Mouse (Mus musculus) megakaryocyte, embryonic 14.5 days (primary cell): Measurements from ENCODE around the gene Vdac1. TPM values are rescaled to one million over a fixed set of nuclear protein-coding genes. Genes with fewer than 3 reads are reported as not detected.

Experiments used
- H3K27me3 ChIP-seq: replicated peaks from 2 replicates; pipeline ENCODE3; 2012; ENCODE audit warnings: inconsistent platforms
- H3K36me3 ChIP-seq: replicated peaks from 2 replicates; pipeline ENCODE3; 2012; ENCODE audit warnings: low read length, inconsistent platforms, mixed read lengths
- H3K4me1 ChIP-seq: 2 replicates; pipeline ENCODE4 v1.6.1; 2012; ENCODE audit warnings: inconsistent platforms
- H3K4me3 ChIP-seq: replicated peaks from 2 replicates; pipeline ENCODE3; 2012; ENCODE audit warnings: moderate library complexity, mild to moderate bottlenecking, inconsistent platforms
- H3K9me3 ChIP-seq: 2 replicates; pipeline ENCODE4 v1.6.1; 2012; ENCODE audit warnings: inconsistent platforms
- FLI1 ChIP-seq: IDR thresholded peaks from 2 replicates; pipeline ENCODE4 v1.6.1; 2012; ENCODE audit warnings: low read length, inconsistent platforms, mixed read lengths
- GATA1 ChIP-seq: IDR thresholded peaks from 3 replicates; pipeline ENCODE4 v1.6.1; 2012; ENCODE audit warnings: mixed read lengths, low read length, inconsistent platforms, borderline replicate concordance
- polyA plus RNA-seq: library from polyadenylated mRNA; stranded (reverse); fragments of >175 nt; gene quantifications from 2 replicates; pipeline ENCODE4 v1.2.3, GENCODE M21; 2012; ENCODE audit warnings: low replicate concordance; ENCODE audit not compliant: insufficient read depth

Vdac1 gene
- 11.2 and 27.3 TPM in 2 replicates for polyA plus RNA-seq

DNA sequence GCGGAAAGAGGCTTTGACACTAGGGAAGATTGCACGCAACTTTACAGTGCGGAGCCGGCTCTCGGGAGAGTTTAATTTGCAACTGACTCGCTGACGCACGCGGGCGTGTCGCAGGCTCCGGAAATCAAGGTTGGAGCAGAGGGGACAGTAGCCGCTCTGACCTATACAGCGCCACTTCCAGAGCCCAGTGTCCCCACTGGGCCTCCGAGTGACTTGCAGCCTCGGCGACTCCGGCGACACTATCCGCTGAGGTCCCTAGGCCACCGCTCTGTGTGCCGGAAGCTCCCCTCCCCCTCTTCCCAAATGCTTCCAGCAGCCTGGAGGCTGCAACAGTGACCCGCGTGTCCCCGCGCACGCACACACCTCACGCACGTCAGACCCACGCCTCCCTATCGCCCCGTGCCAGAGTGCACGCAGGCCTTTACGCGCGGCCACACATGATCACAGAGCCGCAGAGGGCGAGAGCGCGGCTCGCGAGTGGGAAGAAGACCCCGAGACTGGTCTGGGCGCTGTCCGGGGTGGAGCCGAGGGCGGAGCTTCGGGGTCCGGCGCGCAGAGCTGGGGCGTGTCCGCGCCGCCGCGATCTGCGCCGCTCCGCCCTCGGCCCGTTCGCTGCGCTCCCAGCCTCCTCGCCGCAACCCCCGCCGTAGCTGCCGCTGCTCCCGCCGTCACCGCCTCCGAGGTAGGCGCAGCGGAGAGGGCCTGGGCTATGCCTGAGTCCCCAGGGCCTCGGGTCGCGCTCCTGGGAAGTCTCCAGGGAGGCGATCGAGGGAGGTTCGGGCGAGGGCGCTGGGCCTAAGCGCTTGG is at the start of gene Vdac1:
TSS of gene Vdac1 (plus strand) at position 390 of the 807 bp plus-strand sequence.
- TF ChIP-seq GATA1 (no peak), FLI1 (no peak)
- H3K9me3 ChIP-seq = no peaks in the 10 kb centered on the region
- H3K36me3 ChIP-seq = peaks cover 21% of the 10 kb centered on the region
- peaks cover 62% of the 10 kb centered on the region for H3K4me1 ChIP-seq
- H3K27me3 ChIP-seq = no peaks in the 10 kb centered on the region
- peak within 1 kb of the TSS; percentile 99 for H3K4me3 ChIP-seq

DNA sequence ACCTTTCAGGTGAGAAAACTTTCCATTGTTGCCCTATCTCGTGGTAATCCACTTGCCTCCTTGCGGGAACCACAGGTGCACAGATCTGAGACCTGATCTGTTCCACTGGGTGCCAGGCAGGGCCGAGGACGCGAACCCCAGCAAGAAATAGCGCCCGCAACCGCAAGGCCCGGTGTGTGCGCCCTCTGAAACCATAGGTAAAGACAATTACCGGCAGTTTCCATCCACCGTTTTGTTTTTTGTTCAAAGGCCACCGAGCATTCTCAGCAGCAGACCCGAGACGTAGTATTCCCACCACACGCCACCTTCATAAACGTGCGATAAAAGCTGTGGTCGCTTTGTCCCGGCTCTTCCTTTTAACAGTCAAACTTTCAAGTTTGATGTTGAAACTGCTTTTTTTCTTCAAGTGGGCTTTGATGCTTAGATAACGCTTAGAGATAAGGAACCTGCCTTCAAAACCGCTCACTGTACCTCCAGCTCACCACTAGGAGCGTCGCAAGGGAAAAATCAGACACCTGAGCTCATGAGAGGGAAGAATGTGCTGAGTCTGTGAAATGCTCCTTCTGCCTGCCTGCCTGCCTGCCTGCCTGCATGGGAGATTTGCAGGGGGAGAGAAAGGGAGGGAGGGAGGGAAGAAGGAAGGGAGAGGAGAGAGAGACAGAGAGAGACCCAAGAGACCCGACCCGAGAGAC is 46.4 kb upstream of the Vdac1 start:
- peak overlapping the region; percentile 10 for H3K4me3 ChIP-seq
- H3K36me3 ChIP-seq = no peaks in the 10 kb centered on the region
- H3K27me3 ChIP-seq = peaks cover 75% of the 10 kb centered on the region
- H3K9me3 ChIP-seq = no peaks in the 10 kb centered on the region
- peaks cover 28% of the 10 kb centered on the region for H3K4me1 ChIP-seq
- TF ChIP-seq FLI1 (no peak), GATA1 (no peak)

DNA sequence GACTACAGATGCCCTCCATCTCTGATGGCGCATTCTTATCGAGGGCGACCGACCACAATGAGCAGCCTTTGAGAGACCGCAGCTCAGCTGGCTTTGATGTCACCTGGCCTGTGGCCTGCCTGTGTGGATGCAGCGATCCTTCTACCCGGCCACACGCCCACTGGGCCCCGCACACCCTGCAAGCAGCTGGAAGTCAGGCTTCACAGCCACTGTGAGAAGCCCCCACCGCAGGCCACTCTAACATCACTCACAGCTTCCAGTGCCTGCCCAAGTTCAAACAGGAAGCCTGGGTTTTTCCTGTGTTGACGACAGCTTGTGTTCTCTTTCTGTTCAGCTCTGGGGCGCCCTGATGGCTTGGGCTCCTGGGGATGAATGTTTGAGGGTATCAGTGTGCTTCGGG is 42.2 kb upstream of the Vdac1 start:
- Histone ChIP-seq H3K4me3 (peak overlapping the region; percentile 87), H3K4me1 (peaks cover 37% of the 10 kb centered on the region), H3K27me3 (peaks cover 73% of the 10 kb centered on the region), H3K9me3 (no peaks in the 10 kb centered on the region), H3K36me3 (no peaks in the 10 kb centered on the region)
- TF ChIP-seq FLI1 (no peak), GATA1 (no peak)

DNA sequence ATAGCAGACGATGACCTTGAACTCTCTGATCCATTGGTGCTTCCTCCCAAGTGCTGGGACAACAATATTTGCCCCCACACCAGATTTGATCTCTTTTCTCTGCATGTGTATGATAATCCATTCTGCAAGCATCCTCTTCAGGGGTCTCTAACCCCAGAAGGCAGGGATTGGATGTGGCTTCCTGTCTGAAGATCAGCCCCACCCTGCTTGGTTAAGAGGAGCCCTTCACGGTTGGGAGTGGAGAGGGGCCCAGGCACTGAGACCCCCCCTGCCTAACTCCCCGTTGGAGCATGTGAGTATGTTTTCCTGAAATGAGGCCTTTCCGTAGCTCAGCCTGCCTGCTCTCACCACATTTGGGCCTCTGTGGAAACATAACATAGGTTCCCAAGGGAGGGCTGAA is 41.0 kb upstream of the Vdac1 start:
- Histone ChIP-seq H3K36me3 (no peaks in the 10 kb centered on the region), H3K27me3 (peaks cover 74% of the 10 kb centered on the region), H3K4me3 (no peak overlapping the region), H3K4me1 (peaks cover 29% of the 10 kb centered on the region), H3K9me3 (no peaks in the 10 kb centered on the region)
- TF ChIP-seq FLI1 (no peak), GATA1 (no peak)

DNA sequence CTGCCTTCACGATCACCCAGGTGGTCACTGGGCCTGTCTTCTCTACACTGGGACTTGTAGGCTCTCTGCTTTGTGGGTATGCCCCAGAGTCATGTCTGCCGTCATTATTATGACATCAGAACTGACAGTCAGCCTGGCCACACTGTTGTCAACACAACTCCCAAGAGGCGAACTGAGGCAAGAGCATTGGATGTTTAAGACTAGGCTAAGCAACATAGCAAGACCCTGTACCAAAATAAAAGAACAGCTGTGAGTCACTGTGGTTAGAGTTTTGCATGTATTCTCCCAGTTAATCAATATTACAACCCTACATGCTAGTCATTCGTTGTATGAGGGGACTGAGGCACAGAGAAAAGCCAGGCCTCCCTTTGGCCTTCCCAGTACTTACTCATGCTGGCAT is 40.1 kb upstream of the Vdac1 start:
- Histone ChIP-seq H3K4me1 (peaks cover 22% of the 10 kb centered on the region), H3K4me3 (no peak overlapping the region), H3K36me3 (no peaks in the 10 kb centered on the region), H3K9me3 (no peaks in the 10 kb centered on the region), H3K27me3 (peaks cover 74% of the 10 kb centered on the region)
- no peak for TF ChIP-seq GATA1

DNA sequence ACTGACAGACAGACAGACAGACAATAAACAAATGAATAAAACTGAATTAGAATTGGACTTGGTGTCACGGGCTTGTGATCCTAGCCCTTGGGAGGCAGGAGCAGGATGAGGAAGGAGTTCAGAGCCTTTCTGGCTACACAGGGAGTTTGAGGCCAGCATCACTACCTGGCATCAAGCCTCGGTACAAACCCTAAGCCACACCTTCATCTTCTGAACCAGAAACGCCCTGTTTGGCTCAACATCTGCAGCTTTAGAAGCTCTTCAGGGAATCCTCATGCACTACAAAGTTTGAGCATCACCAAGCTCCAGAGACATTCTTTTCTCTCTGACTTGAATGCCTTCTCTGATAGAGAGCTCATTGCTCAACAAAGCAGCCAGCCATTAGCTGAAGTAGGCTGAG is 39.1 kb upstream of the Vdac1 start:
- Histone ChIP-seq H3K36me3 (no peaks in the 10 kb centered on the region), H3K4me3 (no peak overlapping the region), H3K9me3 (no peaks in the 10 kb centered on the region), H3K27me3 (peaks cover 69% of the 10 kb centered on the region), H3K4me1 (peaks cover 22% of the 10 kb centered on the region)
- TF ChIP-seq FLI1 (no peak), GATA1 (no peak)

DNA sequence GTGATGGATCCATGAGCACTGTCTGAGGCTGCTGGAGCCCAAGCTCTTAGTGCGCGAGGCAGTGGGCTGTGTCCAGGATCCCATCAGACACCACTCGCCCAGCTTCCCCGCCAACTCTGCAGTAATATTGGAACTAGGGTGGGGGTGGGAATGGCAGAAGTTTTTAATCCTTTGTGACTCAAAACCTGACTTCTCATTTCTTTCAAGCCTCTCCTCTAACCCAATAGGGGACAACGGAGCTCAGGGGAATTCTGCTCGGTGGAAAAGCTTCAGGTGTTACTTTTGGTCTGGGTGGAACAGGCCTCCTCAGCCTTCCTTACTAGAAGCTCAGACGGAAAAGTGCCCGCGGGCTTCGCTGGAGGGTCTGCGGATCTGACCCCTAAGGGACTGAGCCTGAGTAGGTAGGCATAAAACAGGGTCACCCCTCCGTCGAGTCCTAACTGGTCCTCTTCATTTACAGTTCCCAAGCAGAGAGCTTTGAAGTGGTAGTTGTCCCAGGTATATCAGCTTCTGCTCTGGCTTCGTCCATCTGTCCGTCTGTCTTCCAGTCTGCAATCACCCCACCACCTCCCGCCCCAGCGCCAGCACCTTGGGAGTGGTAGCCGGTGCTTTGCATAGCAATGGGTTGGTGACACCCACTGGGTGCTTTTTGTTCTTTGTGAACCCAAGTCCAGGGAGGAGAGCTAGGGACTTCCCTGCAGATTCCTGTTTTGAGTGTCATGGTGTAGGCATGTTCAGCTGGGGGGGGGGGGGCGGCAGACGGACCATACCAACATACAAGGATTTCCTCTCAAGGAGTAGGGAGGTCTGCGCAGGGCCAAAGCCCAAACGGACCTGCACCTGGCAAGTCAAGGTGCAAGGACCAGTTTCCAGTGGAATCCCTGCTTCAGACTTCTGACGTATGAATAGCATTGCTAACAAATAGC is 36.0 kb upstream of the Vdac1 start:
- Histone ChIP-seq H3K4me1 (peaks cover 4% of the 10 kb centered on the region; the same call in 1 of the 2 replicates), H3K27me3 (peaks cover 62% of the 10 kb centered on the region), H3K4me3 (no peak overlapping the region), H3K9me3 (no peaks in the 10 kb centered on the region), H3K36me3 (no peaks in the 10 kb centered on the region)
- TF ChIP-seq FLI1 = no peak

DNA sequence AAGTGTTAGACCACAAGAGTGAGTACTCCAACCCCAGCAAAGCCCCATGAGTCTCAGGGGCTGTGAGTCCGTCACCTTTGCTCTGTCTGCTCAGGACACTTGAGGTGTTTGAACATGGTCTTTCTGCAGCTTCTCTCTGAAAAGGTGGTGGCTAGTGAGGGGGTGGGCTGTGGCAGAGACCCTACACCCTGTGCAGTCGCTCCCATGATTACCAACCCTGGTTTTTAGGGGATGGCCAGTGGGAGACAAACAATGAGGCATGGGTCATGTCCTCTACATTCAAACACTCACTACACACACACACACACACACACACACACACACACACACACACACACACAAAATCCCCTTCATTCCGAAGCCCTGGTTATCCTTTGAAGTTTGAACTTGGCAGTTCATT is 33.3 kb upstream of the Vdac1 start:
- peaks cover 48% of the 10 kb centered on the region for H3K27me3 ChIP-seq
- H3K4me3 ChIP-seq = no peak overlapping the region
- no peaks in the 10 kb centered on the region for H3K36me3 ChIP-seq
- no peaks in the 10 kb centered on the region for H3K4me1 ChIP-seq
- TF ChIP-seq FLI1 (no peak), GATA1 (no peak)
- no peaks in the 10 kb centered on the region; the same call in 1 of the 2 replicates for H3K9me3 ChIP-seq

DNA sequence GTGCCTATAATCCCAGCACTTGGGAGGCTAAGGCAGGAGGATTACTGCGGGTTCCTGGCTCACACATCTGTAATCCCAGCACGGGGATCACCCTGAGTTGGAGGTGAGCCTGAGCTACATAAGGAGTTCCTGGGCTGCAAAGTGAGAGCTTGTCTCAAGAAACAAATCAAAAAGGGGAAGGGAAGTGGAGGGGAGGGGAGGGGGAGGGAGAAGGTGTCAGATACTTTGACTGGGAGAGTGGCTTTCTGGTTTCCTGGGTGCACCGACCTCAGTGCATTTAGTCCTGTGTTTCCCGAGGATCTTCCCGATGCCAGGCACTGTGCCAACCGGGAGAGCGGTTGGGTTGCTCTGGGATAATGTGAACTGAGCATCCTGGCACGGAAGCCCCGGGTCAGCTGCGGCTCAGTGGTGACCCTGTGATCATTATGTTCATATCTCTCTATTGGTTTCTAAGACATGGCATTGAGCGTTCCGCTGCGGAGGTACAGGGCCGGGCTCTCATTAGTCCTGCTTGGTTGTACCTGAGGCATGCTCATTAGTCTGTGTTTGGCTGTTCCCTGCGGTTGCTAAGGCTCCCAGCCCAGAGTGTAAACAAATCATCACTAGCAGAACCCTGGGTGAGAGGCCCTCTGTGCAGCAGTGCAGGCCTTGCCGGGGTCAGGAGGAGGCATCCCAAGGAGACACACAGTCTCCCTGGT is 28.1 kb upstream of the Vdac1 start:
- TF ChIP-seq GATA1 (no peak), FLI1 (no peak)
- Histone ChIP-seq H3K36me3 (no peaks in the 10 kb centered on the region), H3K4me3 (no peak overlapping the region), H3K4me1 (peaks cover 7% of the 10 kb centered on the region), H3K27me3 (peaks cover 35% of the 10 kb centered on the region), H3K9me3 (peaks cover 9% of the 10 kb centered on the region)
